Mouse (Mus musculus): ENCODE results near the gene Tmem95. TPM values are rescaled to one million over a fixed set of nuclear protein-coding genes. Genes with fewer than 3 reads are reported as not detected.

Tmem95 gene
- polyA plus RNA-seq, 1 experiment from 2014 or later = 0.40 TPM

DNA sequence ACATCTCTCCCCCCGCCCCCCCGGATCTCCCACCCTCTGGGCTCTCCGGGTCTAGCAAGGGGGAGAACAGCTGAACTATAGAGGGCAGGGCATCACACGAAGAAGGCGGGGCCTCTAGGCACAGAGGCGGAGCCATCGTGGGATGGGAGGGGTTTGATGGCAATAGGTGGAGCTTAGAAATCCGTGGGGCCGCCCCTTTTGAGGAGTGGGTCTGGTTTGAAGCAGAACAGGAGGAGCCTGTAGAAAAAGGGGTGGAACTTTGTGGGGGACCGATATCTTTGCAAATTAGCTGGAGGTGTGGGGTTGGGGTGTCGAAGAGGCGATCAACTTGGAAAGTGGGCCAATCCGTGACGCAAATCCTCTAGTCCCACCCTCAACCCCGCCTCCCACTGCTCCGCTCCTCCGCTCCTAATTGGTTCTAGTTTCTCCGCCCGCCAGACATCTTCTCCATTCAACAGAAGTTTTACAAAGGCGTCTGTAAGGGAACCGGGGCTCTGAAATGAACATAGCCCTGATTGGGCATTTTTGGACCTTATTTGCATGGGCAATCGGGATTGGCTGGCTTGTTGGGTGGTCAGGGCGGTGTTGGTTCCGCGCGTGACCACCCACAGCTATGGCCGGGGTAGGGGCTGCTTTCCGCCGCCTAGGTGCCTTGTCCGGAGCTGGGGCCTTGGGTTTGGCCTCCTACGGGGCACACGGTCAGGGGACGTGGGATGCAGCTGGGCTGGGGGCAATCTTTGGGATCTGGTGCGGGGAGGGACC is 39.7 kb downstream of the Tmem95 start, which contains the start of gene Tmem256:
TSS of gene Tmem256 (plus strand) at position 563 of the 762 bp plus-strand sequence.
- WGBS = under 1% methylated on average over 34 of the region's 34 CpGs
- Histone ChIP-seq H3K4me1 (replicated peaks; ENCODE audit: control insufficient read depth, insufficient read depth, low read length) (peaks cover 30% of the 10 kb centered on the region), H3K36me3 (ENCODE audit: control insufficient read depth, insufficient read depth, low read length) (no peaks in the 10 kb centered on the region), H3K9ac (ENCODE audit: low read length) (peak within 1 kb of the TSS; percentile 89), H3K4me3 (ENCODE audit: low read depth, low read length) (peak within 1 kb of the TSS; percentile 73), H3K27ac (ENCODE audit: low read depth, low read length) (peak within 1 kb of the TSS; percentile 83), H3K27me3 (ENCODE audit: control insufficient read depth, insufficient read depth, low read length) (no peaks in the 10 kb centered on the region; the same call in 1 of the 2 replicates), H3K9me3 (ENCODE audit: control insufficient read depth, low read length) (no peaks in the 10 kb centered on the region), H3K4me2 (ENCODE audit: low read depth, low read length, severe bottlenecking) (peak within 1 kb of the TSS; percentile 92)
- DNase-seq (ENCODE audit: low spot score) = peak; percentile 97
- ATAC-seq (replicated peaks; ENCODE audit: low FRiP score) = peak; percentile 87

DNA sequence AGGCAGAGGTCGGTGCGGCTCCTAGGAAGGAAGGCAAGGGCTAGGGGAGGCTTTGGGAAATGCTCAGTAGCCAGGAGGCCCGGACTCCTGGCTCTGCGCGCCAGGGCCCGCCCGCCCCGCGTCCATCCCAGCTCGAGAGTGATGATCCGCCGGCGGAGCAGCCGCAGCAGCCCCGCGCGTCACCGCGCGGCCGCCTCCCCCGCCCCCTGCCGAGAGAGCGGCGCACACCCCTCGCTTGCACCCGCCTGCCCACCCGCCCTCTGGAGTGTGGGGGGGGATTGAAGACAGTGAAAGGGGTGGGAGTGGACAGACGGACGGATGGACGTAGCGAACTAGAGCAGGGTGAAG is 40.2 kb downstream of the Tmem95 start, which contains the start of gene Nlgn2:
TSS of gene Nlgn2 (minus strand) at position 181 of the 348 bp plus-strand sequence.
- no peaks in the 10 kb centered on the region for H3K36me3 ChIP-seq (ENCODE audit: control insufficient read depth, insufficient read depth, low read length)
- DNase-seq (ENCODE audit: low spot score) = no peak
- peak within 1 kb of the TSS; percentile 83 for H3K27ac ChIP-seq (ENCODE audit: low read depth, low read length)
- peak within 1 kb of the TSS; percentile 73 for H3K4me3 ChIP-seq (ENCODE audit: low read depth, low read length)
- WGBS = under 1% methylated on average over 24 of the region's 32 CpGs
- H3K27me3 ChIP-seq (ENCODE audit: control insufficient read depth, insufficient read depth, low read length) = no peaks in the 10 kb centered on the region; the same call in 1 of the 2 replicates
- peak within 1 kb of the TSS; percentile 89 for H3K9ac ChIP-seq (ENCODE audit: low read length)
- H3K9me3 ChIP-seq (ENCODE audit: control insufficient read depth, low read length) = no peaks in the 10 kb centered on the region
- H3K4me2 ChIP-seq (ENCODE audit: low read depth, low read length, severe bottlenecking) = peak within 1 kb of the TSS; percentile 92
- ATAC-seq (replicated peaks; ENCODE audit: low FRiP score) = peak; percentile 44; the same call in 1 of the 2 replicates
- H3K4me1 ChIP-seq (replicated peaks; ENCODE audit: control insufficient read depth, insufficient read depth, low read length) = peaks cover 30% of the 10 kb centered on the region

DNA sequence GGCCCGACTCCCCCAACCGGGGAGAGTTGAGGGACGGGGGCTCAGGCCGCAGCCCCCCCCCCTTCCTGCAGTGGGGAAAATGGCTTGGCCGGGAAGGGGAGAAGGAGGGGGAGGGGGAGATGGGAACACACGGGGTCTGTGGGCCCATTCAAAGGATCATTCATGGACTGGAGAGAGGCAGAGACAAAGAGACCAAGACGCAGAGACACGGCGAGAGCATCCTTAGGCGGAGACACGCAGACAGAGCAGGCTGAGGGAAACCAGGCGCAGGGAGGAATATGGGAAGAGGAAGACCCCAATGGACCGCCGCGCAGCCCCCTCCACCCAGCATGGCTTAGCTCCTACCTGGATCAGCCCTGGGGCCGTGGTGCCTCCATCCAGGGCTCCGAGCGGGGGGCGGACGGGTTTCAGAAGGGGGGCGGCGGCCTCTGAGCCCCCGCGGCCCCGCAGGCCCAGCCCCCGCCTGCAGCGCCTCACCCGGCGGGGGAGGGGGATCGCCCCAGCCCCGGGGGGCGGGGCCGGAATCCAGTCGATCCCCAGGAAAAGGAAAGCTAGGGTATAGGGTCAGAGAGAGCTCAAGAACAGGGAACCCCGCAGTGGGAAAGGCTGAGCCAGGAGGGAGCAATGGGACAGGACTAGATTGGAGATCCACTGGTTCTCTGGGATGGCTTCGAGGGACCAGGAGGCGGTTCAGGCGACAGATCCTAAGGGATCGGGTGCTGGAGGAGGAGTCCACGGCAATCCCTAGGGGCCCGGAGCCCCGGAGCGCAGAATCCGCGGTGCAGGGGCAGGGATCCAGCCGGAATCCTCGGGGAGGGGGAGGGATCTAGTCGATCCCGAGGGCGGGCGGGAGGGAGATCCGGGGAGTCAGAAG is 40.9 kb downstream of the Tmem95 start:
- no peaks in the 10 kb centered on the region for H3K9me3 ChIP-seq (ENCODE audit: control insufficient read depth, low read length)
- H3K9ac ChIP-seq (ENCODE audit: low read length) = peak overlapping the region; percentile 89
- under 1% methylated on average over 50 of the region's 52 CpGs for WGBS
- no peaks in the 10 kb centered on the region for H3K36me3 ChIP-seq (ENCODE audit: control insufficient read depth, insufficient read depth, low read length)
- ATAC-seq (replicated peaks; ENCODE audit: low FRiP score) = peak; percentile 2; the same call in 1 of the 2 replicates
- H3K27ac ChIP-seq (ENCODE audit: low read depth, low read length) = peak overlapping the region; percentile 83
- peaks cover 30% of the 10 kb centered on the region for H3K4me1 ChIP-seq (replicated peaks; ENCODE audit: control insufficient read depth, insufficient read depth, low read length)
- H3K4me2 ChIP-seq (ENCODE audit: low read depth, low read length, severe bottlenecking) = peak overlapping the region; percentile 92
- peak; percentile 76 for DNase-seq (ENCODE audit: low spot score)
- H3K27me3 ChIP-seq (ENCODE audit: control insufficient read depth, insufficient read depth, low read length) = no peaks in the 10 kb centered on the region; the same call in 1 of the 2 replicates
- H3K4me3 ChIP-seq (ENCODE audit: low read depth, low read length) = peak overlapping the region; percentile 73

DNA sequence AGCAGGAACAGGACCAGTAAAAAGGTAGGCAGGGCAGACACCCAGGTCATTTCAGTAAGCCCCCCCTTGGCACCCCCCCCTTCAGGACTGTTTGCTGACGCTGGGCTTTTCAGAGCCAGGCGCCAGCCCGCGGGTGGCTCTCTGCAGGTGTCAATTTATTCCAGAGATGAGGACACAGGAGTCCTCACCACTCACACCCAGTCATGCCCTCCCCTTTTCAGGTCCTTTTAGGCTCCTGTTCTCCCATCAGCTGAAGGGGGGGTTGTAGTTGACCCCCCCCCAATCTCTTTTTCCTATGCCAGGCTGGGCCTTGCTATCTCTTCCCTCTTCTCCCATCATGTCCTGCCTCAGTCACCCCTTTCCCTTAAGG is 41.9 kb downstream of the Tmem95 start:
- Histone ChIP-seq H3K27ac (ENCODE audit: low read depth, low read length) (no peak overlapping the region), H3K4me1 (replicated peaks; ENCODE audit: control insufficient read depth, insufficient read depth, low read length) (peaks cover 30% of the 10 kb centered on the region), H3K4me2 (ENCODE audit: low read depth, low read length, severe bottlenecking) (peak overlapping the region; percentile 92), H3K9me3 (ENCODE audit: control insufficient read depth, low read length) (no peaks in the 10 kb centered on the region), H3K36me3 (ENCODE audit: control insufficient read depth, insufficient read depth, low read length) (no peaks in the 10 kb centered on the region), H3K27me3 (ENCODE audit: control insufficient read depth, insufficient read depth, low read length) (no peaks in the 10 kb centered on the region; the same call in 1 of the 2 replicates), H3K9ac (ENCODE audit: low read length) (peak overlapping the region; percentile 89; the same call in 1 of the 2 replicates), H3K4me3 (ENCODE audit: low read depth, low read length) (peak overlapping the region; percentile 73)
- WGBS = 0% methylated on average over 4 of the region's 4 CpGs
- DNase-seq (ENCODE audit: low spot score) (no peak), ATAC-seq (replicated peaks; ENCODE audit: low FRiP score) (no peak)

DNA sequence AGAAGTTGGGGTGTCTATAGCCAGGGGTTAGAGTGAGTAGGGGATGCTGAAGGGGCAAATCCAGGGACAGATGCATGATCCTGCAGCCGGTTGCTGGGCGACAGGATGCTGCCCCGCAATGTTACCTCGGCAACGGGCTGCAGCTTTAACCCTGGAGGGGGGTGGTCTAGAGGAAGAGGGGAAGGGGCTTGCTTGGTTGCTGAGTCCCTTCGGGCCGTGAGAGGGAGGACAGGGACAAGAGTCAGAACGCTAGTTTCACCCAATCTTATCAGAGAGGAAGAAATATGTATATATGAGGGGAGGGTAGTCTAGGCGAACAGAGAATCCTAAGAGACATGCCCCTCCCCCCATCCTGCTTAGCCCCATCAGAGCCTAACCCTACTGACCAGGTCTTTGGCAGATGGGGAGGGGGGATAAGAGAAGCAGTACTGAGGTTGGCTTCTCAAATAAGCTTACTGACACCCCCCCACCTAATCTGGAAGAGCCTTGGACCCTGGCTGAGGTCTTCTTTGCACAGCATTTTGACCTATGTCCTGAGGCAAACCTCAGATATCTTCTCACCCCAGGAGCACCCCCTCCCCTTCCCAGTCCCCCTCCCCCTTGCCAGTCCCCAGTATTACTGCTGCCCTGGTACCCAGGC is 42.4 kb downstream of the Tmem95 start:
- ATAC-seq (replicated peaks; ENCODE audit: low FRiP score) (no peak), DNase-seq (ENCODE audit: low spot score) (peak; percentile 71)
- no peaks in the 10 kb centered on the region for H3K9me3 ChIP-seq (ENCODE audit: control insufficient read depth, low read length)
- WGBS = 4% methylated on average over 9 of the region's 9 CpGs
- H3K36me3 ChIP-seq (ENCODE audit: control insufficient read depth, insufficient read depth, low read length) = no peaks in the 10 kb centered on the region
- no peak overlapping the region for H3K27ac ChIP-seq (ENCODE audit: low read depth, low read length)
- H3K4me3 ChIP-seq (ENCODE audit: low read depth, low read length) = peak overlapping the region; percentile 73
- peak overlapping the region; percentile 89 for H3K9ac ChIP-seq (ENCODE audit: low read length)
- H3K4me1 ChIP-seq (replicated peaks; ENCODE audit: control insufficient read depth, insufficient read depth, low read length) = peaks cover 30% of the 10 kb centered on the region
- H3K27me3 ChIP-seq (ENCODE audit: control insufficient read depth, insufficient read depth, low read length) = no peaks in the 10 kb centered on the region; the same call in 1 of the 2 replicates
- peak overlapping the region; percentile 92 for H3K4me2 ChIP-seq (ENCODE audit: low read depth, low read length, severe bottlenecking)

DNA sequence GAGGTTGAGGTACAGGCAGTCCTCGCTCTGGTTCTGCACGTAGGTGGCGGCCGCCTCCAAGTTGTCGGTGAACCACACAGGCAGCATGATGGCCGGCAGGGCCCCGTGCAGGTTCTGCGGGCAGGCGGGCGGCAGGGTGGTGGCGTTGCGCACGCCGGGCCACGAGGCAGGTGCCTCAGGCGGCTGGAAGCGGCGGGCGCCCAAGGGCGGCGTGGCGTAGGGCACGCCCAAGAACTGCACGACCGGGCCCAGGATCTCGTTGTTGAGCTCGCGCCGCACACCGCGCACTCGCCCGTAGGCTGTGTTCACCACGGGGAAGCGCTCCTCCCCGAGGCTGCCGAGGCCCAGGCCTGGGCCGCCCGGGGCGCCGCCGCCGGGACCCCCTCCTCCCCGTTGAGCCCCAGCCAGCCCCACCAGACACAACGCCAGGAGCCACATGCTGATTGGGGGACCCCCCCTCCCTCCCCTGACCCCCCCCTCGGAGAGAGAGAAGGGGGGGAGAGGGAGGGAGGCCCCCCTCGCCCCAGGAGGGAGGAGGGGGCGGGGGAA is 43.7 kb downstream of the Tmem95 start:
- Histone ChIP-seq H3K4me1 (replicated peaks; ENCODE audit: control insufficient read depth, insufficient read depth, low read length) (peaks cover 30% of the 10 kb centered on the region), H3K4me3 (ENCODE audit: low read depth, low read length) (peak overlapping the region; percentile 73), H3K36me3 (ENCODE audit: control insufficient read depth, insufficient read depth, low read length) (no peaks in the 10 kb centered on the region), H3K4me2 (ENCODE audit: low read depth, low read length, severe bottlenecking) (peak overlapping the region; percentile 92), H3K9me3 (ENCODE audit: control insufficient read depth, low read length) (no peaks in the 10 kb centered on the region), H3K9ac (ENCODE audit: low read length) (peak overlapping the region; percentile 65), H3K27me3 (ENCODE audit: control insufficient read depth, insufficient read depth, low read length) (no peaks in the 10 kb centered on the region; the same call in 1 of the 2 replicates), H3K27ac (ENCODE audit: low read depth, low read length) (no peak overlapping the region)
- WGBS = 6% methylated on average over 47 of the region's 48 CpGs
- DNase-seq (ENCODE audit: low spot score) (peak; percentile 70), ATAC-seq (replicated peaks; ENCODE audit: low FRiP score) (no peak)

DNA sequence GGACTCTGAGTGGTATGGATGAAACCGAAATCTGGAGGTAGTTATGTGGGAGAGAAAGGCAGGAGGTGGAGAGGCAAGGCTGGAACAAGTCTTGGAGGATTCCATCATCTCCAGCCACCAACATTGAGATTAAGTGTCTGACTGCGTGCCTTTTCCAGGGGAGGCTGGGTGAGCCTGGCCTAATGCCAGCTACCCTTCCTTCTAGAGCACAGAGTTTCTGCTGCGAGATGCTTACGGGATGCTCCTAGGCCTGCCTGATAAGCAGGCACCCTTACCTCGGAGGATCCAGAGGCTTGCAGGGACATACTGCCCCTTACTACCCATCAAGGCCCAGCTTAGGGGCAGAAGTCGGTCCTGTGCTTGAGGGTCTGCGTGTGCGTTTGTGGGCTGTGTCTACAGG is 44.3 kb downstream of the Tmem95 start:
- H3K4me2 ChIP-seq (ENCODE audit: low read depth, low read length, severe bottlenecking) = peak overlapping the region; percentile 92; the same call in 1 of the 2 replicates
- no peaks in the 10 kb centered on the region for H3K36me3 ChIP-seq (ENCODE audit: control insufficient read depth, insufficient read depth, low read length)
- peaks cover 30% of the 10 kb centered on the region for H3K4me1 ChIP-seq (replicated peaks; ENCODE audit: control insufficient read depth, insufficient read depth, low read length)
- no peaks in the 10 kb centered on the region for H3K9me3 ChIP-seq (ENCODE audit: control insufficient read depth, low read length)
- no peak overlapping the region for H3K27ac ChIP-seq (ENCODE audit: low read depth, low read length)
- peak overlapping the region; percentile 73 for H3K4me3 ChIP-seq (ENCODE audit: low read depth, low read length)
- ATAC-seq (replicated peaks; ENCODE audit: low FRiP score) (no peak), DNase-seq (ENCODE audit: low spot score) (no peak)
- H3K9ac ChIP-seq (ENCODE audit: low read length) = peak overlapping the region; percentile 65
- 64% methylated on average over 8 of the region's 8 CpGs for WGBS
- H3K27me3 ChIP-seq (ENCODE audit: control insufficient read depth, insufficient read depth, low read length) = no peaks in the 10 kb centered on the region; the same call in 1 of the 2 replicates

DNA sequence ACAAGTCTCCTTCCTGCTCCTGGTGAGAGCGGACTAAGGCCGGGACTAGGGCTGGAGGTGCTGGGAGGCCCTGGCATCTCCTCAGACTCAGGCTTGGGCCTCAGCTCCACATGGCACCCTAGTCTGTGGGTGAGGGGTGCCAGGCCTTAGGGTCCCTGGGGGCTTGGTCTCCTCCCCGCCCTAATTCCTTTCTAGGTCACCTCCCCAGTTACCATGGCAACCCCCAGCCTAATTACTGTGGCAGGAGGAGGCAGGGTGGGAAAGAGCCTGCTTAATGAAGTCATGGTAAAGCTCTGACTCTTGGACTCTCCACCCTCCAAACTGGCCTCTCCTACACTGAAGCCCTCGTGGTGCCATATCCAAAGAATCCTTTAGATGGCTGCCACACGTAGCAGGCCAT is 49.0 kb downstream of the Tmem95 start:
- ATAC-seq (replicated peaks; ENCODE audit: low FRiP score) (no peak), DNase-seq (ENCODE audit: low spot score) (no peak)
- H3K27me3 ChIP-seq (ENCODE audit: control insufficient read depth, insufficient read depth, low read length) = no peaks in the 10 kb centered on the region; the same call in 1 of the 2 replicates
- H3K4me2 ChIP-seq (ENCODE audit: low read depth, low read length, severe bottlenecking) = no peak overlapping the region
- H3K9me3 ChIP-seq (ENCODE audit: control insufficient read depth, low read length) = no peaks in the 10 kb centered on the region
- peaks cover 7% of the 10 kb centered on the region; the same call in 1 of the 2 replicates for H3K4me1 ChIP-seq (replicated peaks; ENCODE audit: control insufficient read depth, insufficient read depth, low read length)
- no peak overlapping the region for H3K4me3 ChIP-seq (ENCODE audit: low read depth, low read length)
- peaks cover 15% of the 10 kb centered on the region for H3K36me3 ChIP-seq (ENCODE audit: control insufficient read depth, insufficient read depth, low read length)
- H3K27ac ChIP-seq (ENCODE audit: low read depth, low read length) = no peak overlapping the region
- no peak overlapping the region for H3K9ac ChIP-seq (ENCODE audit: low read length)
- WGBS = 69% methylated on average over 5 of the region's 5 CpGs

Measured in forebrain, embryonic 11.5 days (tissue).